Mouse (Mus musculus): Measurements from ENCODE around the gene Daam1.

- no peak for TF ChIP-seq POLR2A (IDR thresholded peaks at IDR 0.05; ENCODE audit: borderline replicate concordance, low read depth, low read length)
- no peak for TF ChIP-seq CTCF (IDR thresholded peaks at IDR 0.05; ENCODE audit: low read depth, low read length)
Measured at GRCm38 (mm10) chr12:71867345-71868240, 36.7 kb downstream of the Daam1 start.
